Mouse (Mus musculus) lung, embryonic 14.5 days (tissue): ENCODE results near the gene Snx5. TPM values are rescaled to one million over a fixed set of nuclear protein-coding genes. Genes with fewer than 3 reads are reported as not detected.

ENCODE experiments used
- ATAC-seq: fragments of 200-750 bp; cut with Nextera tagmentation; 2 replicates; pipeline ENCODE4 v1.8.0; 2017; ENCODE audit warnings: mild to moderate bottlenecking, moderate TSS enrichment, moderate library complexity; ENCODE audit not compliant: insufficient read depth
- DNase-seq: peaks from one replicate; pipeline ENCODE4 v3.0.0-alpha.2; 2015
- H3K27ac ChIP-seq: fragments of 300-500 bp; sonication (generic); 2 replicates; pipeline ENCODE4 v1.5.1; 2014; ENCODE audit warnings: low read depth, mild to moderate bottlenecking, moderate library complexity
- H3K27me3 ChIP-seq: fragments of 300-500 bp; sonication (generic); 2 replicates; pipeline ENCODE4 v1.6.1; 2014; ENCODE audit warnings: low read length, control low read depth; ENCODE audit not compliant: insufficient read depth
- H3K36me3 ChIP-seq: fragments of 300-500 bp; sonication (generic); 2 replicates; pipeline ENCODE4 v1.6.1; 2014; ENCODE audit warnings: control low read depth; ENCODE audit not compliant: insufficient read depth
- H3K4me1 ChIP-seq: fragments of 300-500 bp; sonication (generic); 2 replicates; pipeline ENCODE4 v1.6.1; 2014; ENCODE audit warnings: antibody characterized with exemption, control low read depth; ENCODE audit not compliant: insufficient read depth
- H3K4me2 ChIP-seq: fragments of 300-500 bp; sonication (generic); 2 replicates; pipeline ENCODE4 v1.6.1; 2014; ENCODE audit warnings: mild to moderate bottlenecking
- H3K4me3 ChIP-seq: fragments of 300-500 bp; sonication (generic); 2 replicates; pipeline ENCODE4 v1.5.1; 2014; ENCODE audit warnings: low read depth, low read length
- H3K9ac ChIP-seq: fragments of 300-500 bp; sonication (generic); 2 replicates; pipeline ENCODE4 v1.6.1; 2014
- H3K9me3 ChIP-seq: fragments of 300-500 bp; sonication (generic); 2 replicates; pipeline ENCODE4 v1.6.1; 2016; ENCODE audit warnings: low read depth, low read length, control low read depth
- CTCF ChIP-seq: IDR thresholded peaks from 2 replicates; pipeline ENCODE4 v1.5.1; 2016; ENCODE audit warnings: antibody characterized with exemption, low read depth
- WGBS: fragments of 180-500 bp; shearing (Covaris S2); extraction: QIAGEN DNeasy Blood & Tissue Kit; methylation state at CpG from one replicate; pipeline ENCODE4 v1.1.7; 2014; 5-methylcytosine and 5-hydroxymethylcytosine counted together
- polyA plus RNA-seq: library from polyadenylated mRNA; unstranded; fragments of >200 nt; fragmentation: Nextera tagmentation; extraction: Ambion mirVana; gene quantifications from 2 replicates; pipeline ENCODE4 v1.2.1, GENCODE M21; 2014

The Snx5 gene
- polyA plus RNA-seq, 1 experiment from 2014 or later, result 135 TPM

GRCm38 (mm10) chr2:144207365-144207764, 63.3 kb downstream of the Snx5 start:
- ATAC-seq (no peak), DNase-seq (no peak)
- Histone ChIP-seq H3K4me2 (no peak overlapping the region), H3K27ac (no peak overlapping the region), H3K9ac (no peak overlapping the region), H3K27me3 (no peaks in the 10 kb centered on the region), H3K4me3 (no peak overlapping the region), H3K4me1 (no peaks in the 10 kb centered on the region), H3K36me3 (no peaks in the 10 kb centered on the region), H3K9me3 (no peaks in the 10 kb centered on the region)
- 90% methylated on average over 1 of the region's 1 CpGs for WGBS
- TF ChIP-seq CTCF, result no peak

GRCm38 (mm10) chr2:144203001-144203400, 67.7 kb downstream of the Snx5 start:
- no peaks in the 10 kb centered on the region for H3K27me3 ChIP-seq
- WGBS, result 81% methylated on average over 5 of the region's 5 CpGs
- no peak overlapping the region for H3K9ac ChIP-seq
- no peak overlapping the region for H3K4me3 ChIP-seq
- H3K36me3 ChIP-seq, result no peaks in the 10 kb centered on the region
- DNase-seq (no peak), ATAC-seq (no peak)
- no peak overlapping the region for H3K4me2 ChIP-seq
- TF ChIP-seq CTCF, result no peak
- H3K9me3 ChIP-seq, result no peaks in the 10 kb centered on the region
- H3K4me1 ChIP-seq, result no peaks in the 10 kb centered on the region
- no peak overlapping the region for H3K27ac ChIP-seq

- H3K27ac ChIP-seq, result no peak overlapping the region
- H3K4me1 ChIP-seq, result no peaks in the 10 kb centered on the region
- WGBS, result 72% methylated on average over 3 of the region's 3 CpGs
- H3K4me3 ChIP-seq, result no peak overlapping the region
- ATAC-seq (no peak), DNase-seq (no peak)
- H3K9me3 ChIP-seq, result no peaks in the 10 kb centered on the region
- no peaks in the 10 kb centered on the region for H3K27me3 ChIP-seq
- no peak for TF ChIP-seq CTCF
- H3K4me2 ChIP-seq, result no peak overlapping the region
- no peaks in the 10 kb centered on the region for H3K36me3 ChIP-seq
- H3K9ac ChIP-seq, result no peak overlapping the region
Observed at GRCm38 (mm10) chr2:144202567-144202966, 68.1 kb downstream of the Snx5 start.

- H3K4me2 ChIP-seq, result no peak overlapping the region
- WGBS, result 53% methylated on average over 4 of the region's 4 CpGs
- no peak overlapping the region for H3K27ac ChIP-seq
- H3K4me1 ChIP-seq, result no peaks in the 10 kb centered on the region
- no peak overlapping the region; the same call in 1 of the 2 replicates for H3K9ac ChIP-seq
- no peak overlapping the region for H3K4me3 ChIP-seq
- no peaks in the 10 kb centered on the region for H3K9me3 ChIP-seq
- TF ChIP-seq CTCF, result no peak
- ATAC-seq (no peak), DNase-seq (no peak)
- no peaks in the 10 kb centered on the region for H3K36me3 ChIP-seq
- H3K27me3 ChIP-seq, result no peaks in the 10 kb centered on the region
Observed at GRCm38 (mm10) chr2:144202151-144202550, 68.6 kb downstream of the Snx5 start.

Other genes with a start within 250 kb of the Snx5 start
- not detected in 2 replicates for gene Banf2, start 237.8 kb downstream of the Snx5 start, polyA plus RNA-seq
- 21.3 and 22.6 TPM in 2 replicates for gene Mgme1, start 243 bp downstream of the Snx5 start, polyA plus RNA-seq
- gene Ovol2, start 61.2 kb upstream of the Snx5 start, polyA plus RNA-seq, result 3.1 and 3.4 TPM in 2 replicates
- 40.1 and 43.7 TPM in 2 replicates for gene Kat14, start 98.1 kb upstream of the Snx5 start, polyA plus RNA-seq
- gene Pet117, start 98.1 kb upstream of the Snx5 start, polyA plus RNA-seq, result 0.80 and 1.4 TPM in 2 replicates